In genomic region chr4:120895810-120896584, GRCm38 (mm10) we compare ENCODE assay signal across 16 mouse cellular contexts. TPM values are rescaled to one million over a fixed set of nuclear protein-coding genes. Genes with fewer than 3 reads are reported as not detected.
DNase-seq lines count a peak whose midpoint lies in the region.
"Had no signal": no experiment of that assay in that cellular context is flagged by ENCODE, and none has a peak within 500 bp of the region (broad histone marks: within the 10 kb centered on the region; RNA-seq: fewer than 3 reads in every experiment).

No protein-coding gene starts in this region.

- DNase-seq in cerebellum, adult 11-12 months: peak; percentile 50
- no peak for DNase-seq in cerebellum, postnatal 4 days (ENCODE audit: low spot score in 2 of 2)
- DNase-seq in heart, adult 11 months: peak; percentile 23
- DNase-seq in heart, postnatal 25 days (ENCODE audit: low spot score): no peak
- peak; percentile 61 for DNase-seq in brain, adult 2 months (ENCODE audit: low read depth, low spot score)
- peak; percentile 47 to 49 for DNase-seq in cerebellum, postnatal 14 days
- DNase-seq in T-cell, adult 2 months (ENCODE audit: low spot score): no peak
- DNase-seq in thymus, postnatal 0 days (ENCODE audit: low spot score): no peak
- DNase-seq: adrenal gland, adult 2 months; adrenal gland, postnatal 25 days; forebrain, postnatal 0 days; gastrocnemius, postnatal 36 days; heart, adult 18-20 months; heart, postnatal 10 days; kidney, adult 18-20 months had no signal

- intact Hi-C loops in heart, postnatal 25 days (cut with DNase I): loop anchor here (10.0 kb wide), 1 partner anchor 121 kb away; no protein-coding TSS in a partner anchor

RNA-seq across cellular contexts. Expression of gene Exo5, which starts 28.8 kb away (rescaled TPM):
- total RNA-seq in heart, postnatal 25 days (2021): 1 to 10 TPM; 3.9 to 4.4 TPM
- 23.7 and 23.8 TPM in 2 replicates for polyA plus RNA-seq in thymus, postnatal 0 days (2015; fragmentation: Nextera tagmentation; extraction: Ambion mirVana)

RNA-seq across cellular contexts. Expression of gene Rims3, which starts 41.4 kb away (rescaled TPM):
- under 1 TPM in 1 of 2 experiments, not detected in 1; 0.05 TPM for total RNA-seq in heart, postnatal 25 days (2021)
- 0.30 and 0.35 TPM in 2 replicates for polyA plus RNA-seq in thymus, postnatal 0 days (2015; fragmentation: Nextera tagmentation; extraction: Ambion mirVana)
- total RNA-seq: MEL had no signal

RNA-seq across cellular contexts. Expression of gene Zfp69, which starts 55.5 kb away (rescaled TPM):
- 1 to 10 TPM in 1 of 2 experiments, under 1 TPM in 1; 0.95 to 1.2 TPM for total RNA-seq in heart, postnatal 25 days (2021)
- 2.4 and 3.8 TPM in 2 replicates for polyA plus RNA-seq in thymus, postnatal 0 days (2015; fragmentation: Nextera tagmentation; extraction: Ambion mirVana)

Comparison
In these comparisons a context has a peak if more than half of its experiments do, and no peak if none do; other contexts are left out.
1. DNase-seq: peak in cerebellum, adult 11-12 months (single experiment), heart, adult 11 months (single experiment), brain, adult 2 months (single experiment) and cerebellum, postnatal 14 days (2 of 2); none in cerebellum, postnatal 4 days (0 of 2), heart, postnatal 25 days (single experiment), T-cell, adult 2 months (single experiment) and thymus, postnatal 0 days (single experiment).